Mouse (Mus musculus): Measurements from ENCODE around the gene Rhod. TPM values are rescaled to one million over a fixed set of nuclear protein-coding genes. Genes with fewer than 3 reads are reported as not detected.
A peak's percentile ranks its signal among the peaks of the same experiment; 100 is the strongest.

Rhod gene
- polyA plus RNA-seq, 1 experiment, result 4.0 TPM

DNA sequence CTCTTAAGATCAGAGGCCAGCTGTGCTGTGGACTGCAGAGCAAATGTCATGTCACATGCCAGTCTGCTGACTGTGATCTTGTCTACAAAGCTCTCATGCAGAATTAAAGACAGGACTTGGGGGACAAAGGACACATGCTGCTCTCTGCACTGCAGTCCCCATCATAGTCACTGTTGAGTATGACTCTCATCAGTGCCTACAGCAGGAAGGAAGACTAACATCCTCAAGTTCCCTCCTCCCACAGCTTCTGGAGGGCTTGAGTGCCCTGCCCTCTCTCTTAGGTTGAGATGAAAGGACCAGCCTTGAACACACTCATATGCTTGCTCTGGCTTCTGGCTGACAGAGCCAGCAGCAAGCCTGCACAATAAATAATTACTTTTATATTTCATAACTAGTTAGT is 21.5 kb downstream of the Rhod start:
- H3K4me1 ChIP-seq (ENCODE audit: control insufficient read depth, insufficient read depth, insufficient read length), result no peaks in the 10 kb centered on the region
- TF ChIP-seq POLR2A (IDR thresholded peaks at IDR 0.05; ENCODE audit: low read depth, low read length) (no peak), CTCF (IDR thresholded peaks at IDR 0.05; ENCODE audit: extremely low read depth, insufficient read depth, insufficient read length, insufficient replicate concordance) (no peak)
- no peaks in the 10 kb centered on the region for H3K27me3 ChIP-seq (ENCODE audit: control insufficient read depth, insufficient read depth, low read length)
- no peak overlapping the region for H3K4me3 ChIP-seq (ENCODE audit: extremely low read depth, insufficient read depth, insufficient read length)
- H3K36me3 ChIP-seq (ENCODE audit: control insufficient read depth, insufficient read depth, low read length), result no peaks in the 10 kb centered on the region
- H3K27ac ChIP-seq (ENCODE audit: insufficient read depth, low read length), result no peak overlapping the region
- no peak for DNase-seq (ENCODE audit: low read depth in 1 of 2, low spot score in 2 of 2)

DNA sequence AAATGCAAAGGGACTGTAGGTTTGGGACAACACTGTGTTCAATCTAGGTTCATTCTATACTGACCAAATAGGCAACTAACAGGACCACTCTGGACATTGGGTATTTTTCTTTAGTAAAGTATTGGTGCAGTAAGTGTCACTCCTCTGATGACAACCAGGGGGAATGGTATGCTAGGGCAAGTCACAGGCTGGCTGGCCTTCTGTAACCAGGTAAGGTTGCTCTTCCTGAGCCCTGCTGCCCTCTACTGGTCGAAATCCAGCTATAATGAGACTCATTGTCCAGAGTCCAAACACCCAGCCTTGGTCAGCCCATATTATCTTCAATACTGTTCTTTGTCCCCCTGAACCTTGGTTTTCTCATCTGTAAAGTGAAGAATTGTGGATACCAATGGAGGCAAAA is 22.0 kb downstream of the Rhod start:
- DNase-seq (ENCODE audit: low read depth in 1 of 2, low spot score in 2 of 2), result peak in 1 of 2 experiments; percentile 78
- no peaks in the 10 kb centered on the region for H3K27me3 ChIP-seq (ENCODE audit: control insufficient read depth, insufficient read depth, low read length)
- no peak for TF ChIP-seq POLR2A (IDR thresholded peaks at IDR 0.05; ENCODE audit: low read depth, low read length)
- peak; percentile 79; the same call in 1 of the 2 replicates for TF ChIP-seq CTCF (IDR thresholded peaks at IDR 0.05; ENCODE audit: extremely low read depth, insufficient read depth, insufficient read length, insufficient replicate concordance)
- H3K4me1 ChIP-seq (ENCODE audit: control insufficient read depth, insufficient read depth, insufficient read length), result no peaks in the 10 kb centered on the region
- H3K4me3 ChIP-seq (ENCODE audit: extremely low read depth, insufficient read depth, insufficient read length), result no peak overlapping the region
- no peaks in the 10 kb centered on the region for H3K36me3 ChIP-seq (ENCODE audit: control insufficient read depth, insufficient read depth, low read length)
- H3K27ac ChIP-seq (ENCODE audit: insufficient read depth, low read length), result no peak overlapping the region
- 0% methylated on average over 1 of the region's 1 CpGs for WGBS

DNA sequence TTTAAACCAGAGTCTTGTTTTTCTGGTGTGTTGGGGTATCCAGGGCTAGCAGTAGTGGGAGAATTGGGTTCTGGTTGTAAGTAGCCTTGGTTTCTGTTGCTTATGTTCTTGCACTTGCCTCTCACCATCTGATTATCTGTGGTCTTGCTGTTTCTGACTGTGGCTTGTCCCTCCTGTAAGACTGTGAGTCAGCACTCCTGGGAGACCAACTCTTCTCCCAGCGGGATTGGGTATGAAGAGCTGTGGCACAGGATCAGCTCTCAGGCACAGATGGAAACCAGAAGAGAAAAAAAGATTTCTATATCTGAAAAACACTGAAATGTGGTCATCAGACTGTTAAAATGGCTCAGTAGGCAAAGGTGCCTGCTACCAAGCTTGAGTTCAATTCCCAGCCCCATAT is 24.6 kb downstream of the Rhod start:
- Histone ChIP-seq H3K4me3 (ENCODE audit: extremely low read depth, insufficient read depth, insufficient read length) (no peak overlapping the region), H3K36me3 (ENCODE audit: control insufficient read depth, insufficient read depth, low read length) (no peaks in the 10 kb centered on the region), H3K4me1 (ENCODE audit: control insufficient read depth, insufficient read depth, insufficient read length) (no peaks in the 10 kb centered on the region), H3K27ac (ENCODE audit: insufficient read depth, low read length) (no peak overlapping the region), H3K27me3 (ENCODE audit: control insufficient read depth, insufficient read depth, low read length) (0 out of 2 replicates have a peak, but pooled peaks cover 1% of the 10 kb centered on the region)
- TF ChIP-seq CTCF (IDR thresholded peaks at IDR 0.05; ENCODE audit: extremely low read depth, insufficient read depth, insufficient read length, insufficient replicate concordance) (no peak), POLR2A (IDR thresholded peaks at IDR 0.05; ENCODE audit: low read depth, low read length) (no peak)
- WGBS, result 77% methylated on average over 1 of the region's 1 CpGs
- DNase-seq (ENCODE audit: low read depth in 1 of 2, low spot score in 2 of 2), result no peak

DNA sequence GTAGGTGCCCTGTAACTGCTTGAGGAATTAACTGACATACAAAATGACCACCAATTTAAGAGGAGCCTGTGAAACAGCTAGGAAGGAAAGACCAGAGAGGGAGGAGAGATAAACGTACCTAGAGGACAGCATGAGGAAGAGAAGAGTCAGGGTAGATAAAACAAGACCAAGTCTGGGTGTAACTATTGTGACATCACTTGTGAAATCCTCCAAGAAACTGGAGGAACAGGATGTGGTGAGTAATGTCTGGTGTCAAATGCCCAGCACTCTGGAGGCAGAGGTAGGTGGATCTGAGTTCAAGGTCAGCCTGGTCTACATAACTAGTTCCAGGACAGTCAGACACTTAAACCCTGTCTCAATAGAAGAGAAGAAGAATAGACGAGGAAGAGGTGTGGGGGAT is 30.2 kb downstream of the Rhod start:
- H3K4me1 ChIP-seq (ENCODE audit: control insufficient read depth, insufficient read depth, insufficient read length), result no peaks in the 10 kb centered on the region
- TF ChIP-seq POLR2A (IDR thresholded peaks at IDR 0.05; ENCODE audit: low read depth, low read length) (no peak), CTCF (IDR thresholded peaks at IDR 0.05; ENCODE audit: extremely low read depth, insufficient read depth, insufficient read length, insufficient replicate concordance) (no peak)
- no peak overlapping the region for H3K27ac ChIP-seq (ENCODE audit: insufficient read depth, low read length)
- 0 out of 2 replicates have a peak, but pooled peaks cover 1% of the 10 kb centered on the region for H3K27me3 ChIP-seq (ENCODE audit: control insufficient read depth, insufficient read depth, low read length)
- no peak overlapping the region for H3K4me3 ChIP-seq (ENCODE audit: extremely low read depth, insufficient read depth, insufficient read length)
- H3K36me3 ChIP-seq (ENCODE audit: control insufficient read depth, insufficient read depth, low read length), result no peaks in the 10 kb centered on the region
- DNase-seq (ENCODE audit: low read depth in 1 of 2, low spot score in 2 of 2), result no peak
- 26% methylated on average over 2 of the region's 2 CpGs for WGBS

DNA sequence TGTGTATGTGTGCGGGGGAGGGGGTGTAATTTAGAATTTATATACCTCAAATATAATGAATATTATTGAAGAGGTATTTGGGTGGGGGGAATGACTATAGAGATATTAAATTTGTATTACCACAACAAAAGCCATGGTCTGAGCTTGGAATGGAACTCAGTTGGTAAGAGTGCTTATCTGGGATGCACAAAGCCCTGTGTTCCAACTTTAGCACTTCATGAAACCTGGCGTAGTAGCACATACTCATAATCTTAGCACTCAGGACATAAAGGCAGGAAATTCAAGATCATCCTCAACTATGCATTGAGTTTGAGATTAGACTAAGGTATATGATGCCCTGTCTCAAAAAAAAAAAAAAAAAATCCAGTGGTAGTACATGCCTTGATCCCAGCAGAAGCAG is 34.4 kb downstream of the Rhod start:
- H3K27me3 ChIP-seq (ENCODE audit: control insufficient read depth, insufficient read depth, low read length), result no peaks in the 10 kb centered on the region
- TF ChIP-seq POLR2A (IDR thresholded peaks at IDR 0.05; ENCODE audit: low read depth, low read length), result no peak
- TF ChIP-seq CTCF (IDR thresholded peaks at IDR 0.05; ENCODE audit: extremely low read depth, insufficient read depth, insufficient read length, insufficient replicate concordance), result no peak
- no peaks in the 10 kb centered on the region for H3K36me3 ChIP-seq (ENCODE audit: control insufficient read depth, insufficient read depth, low read length)
- no peak overlapping the region for H3K27ac ChIP-seq (ENCODE audit: insufficient read depth, low read length)
- no peak overlapping the region for H3K4me3 ChIP-seq (ENCODE audit: extremely low read depth, insufficient read depth, insufficient read length)
- no peaks in the 10 kb centered on the region for H3K4me1 ChIP-seq (ENCODE audit: control insufficient read depth, insufficient read depth, insufficient read length)
- WGBS, result 87% methylated on average over 2 of the region's 2 CpGs
- no peak for DNase-seq (ENCODE audit: low read depth in 1 of 2, low spot score in 2 of 2)

DNA sequence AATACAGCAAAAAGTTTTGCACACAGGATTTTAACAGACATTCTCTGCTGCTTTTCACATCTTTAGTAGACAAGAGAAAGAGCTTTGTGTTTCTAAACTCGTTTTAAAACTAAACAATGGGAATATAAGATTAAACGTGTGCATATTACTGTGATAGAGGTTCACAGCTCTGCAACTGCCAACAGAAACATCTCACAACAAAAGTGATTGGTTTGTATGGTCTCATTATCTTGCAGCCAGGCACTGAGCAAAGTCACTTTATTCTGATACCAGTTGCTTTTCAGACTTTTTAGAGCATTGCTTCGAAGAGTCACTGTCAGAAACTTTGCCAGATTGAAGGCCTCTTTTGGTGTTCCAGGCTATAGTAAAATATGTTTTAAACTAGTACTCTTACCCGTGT is 40.3 kb downstream of the Rhod start:
- Histone ChIP-seq H3K27me3 (ENCODE audit: control insufficient read depth, insufficient read depth, low read length) (no peaks in the 10 kb centered on the region; the same call in 1 of the 2 replicates), H3K4me1 (ENCODE audit: control insufficient read depth, insufficient read depth, insufficient read length) (peaks cover 8% of the 10 kb centered on the region), H3K36me3 (ENCODE audit: control insufficient read depth, insufficient read depth, low read length) (no peaks in the 10 kb centered on the region), H3K27ac (ENCODE audit: insufficient read depth, low read length) (no peak overlapping the region), H3K4me3 (ENCODE audit: extremely low read depth, insufficient read depth, insufficient read length) (no peak overlapping the region)
- DNase-seq (ENCODE audit: low read depth in 1 of 2, low spot score in 2 of 2), result no peak
- no peak for TF ChIP-seq CTCF (IDR thresholded peaks at IDR 0.05; ENCODE audit: extremely low read depth, insufficient read depth, insufficient read length, insufficient replicate concordance)
- no peak for TF ChIP-seq POLR2A (IDR thresholded peaks at IDR 0.05; ENCODE audit: low read depth, low read length)
- 80% methylated on average over 4 of the region's 4 CpGs for WGBS

DNA sequence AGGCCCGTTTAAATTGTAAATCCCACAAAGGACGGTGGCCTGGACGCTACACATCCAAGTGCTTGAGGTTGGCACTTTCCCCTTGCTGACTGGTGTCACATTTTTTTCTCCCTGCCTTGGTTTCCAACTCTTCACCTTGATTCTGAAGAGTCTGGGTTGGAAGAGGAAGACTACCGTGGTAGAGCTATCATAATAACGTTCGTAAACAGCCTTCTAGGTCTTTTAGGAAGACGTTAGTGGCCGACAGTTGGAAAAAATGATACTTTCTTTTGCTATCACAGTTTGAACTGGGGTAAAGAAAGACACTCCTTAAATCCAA is 40.6 kb downstream of the Rhod start:
- no peak for DNase-seq (ENCODE audit: low read depth in 1 of 2, low spot score in 2 of 2)
- TF ChIP-seq CTCF (IDR thresholded peaks at IDR 0.05; ENCODE audit: extremely low read depth, insufficient read depth, insufficient read length, insufficient replicate concordance) (no peak), POLR2A (IDR thresholded peaks at IDR 0.05; ENCODE audit: low read depth, low read length) (no peak)
- H3K4me1 ChIP-seq (ENCODE audit: control insufficient read depth, insufficient read depth, insufficient read length), result peaks cover 8% of the 10 kb centered on the region
- no peak overlapping the region; the same call in 1 of the 2 replicates for H3K4me3 ChIP-seq (ENCODE audit: extremely low read depth, insufficient read depth, insufficient read length)
- 0 out of 2 replicates have a peak, but pooled peaks cover under 1% of the 10 kb centered on the region for H3K36me3 ChIP-seq (ENCODE audit: control insufficient read depth, insufficient read depth, low read length)
- WGBS, result 56% methylated on average over 8 of the region's 8 CpGs
- no peak overlapping the region; the same call in 1 of the 2 replicates for H3K27ac ChIP-seq (ENCODE audit: insufficient read depth, low read length)
- H3K27me3 ChIP-seq (ENCODE audit: control insufficient read depth, insufficient read depth, low read length), result no peaks in the 10 kb centered on the region; the same call in 1 of the 2 replicates

Measured in spleen, adult 2 months (tissue).